Mouse (Mus musculus): Measurements from ENCODE around the gene Gm20767. TPM values are rescaled to one million over a fixed set of nuclear protein-coding genes. Genes with fewer than 3 reads are reported as not detected.
A peak's percentile ranks its signal among the peaks of the same experiment; 100 is the strongest.
"Not testable (repeated sequence)": the region's sequence is repeated elsewhere in the genome, so short reads cannot be mapped to it uniquely, and the experiment has no call there.

Gene Gm20767
- not detected for total RNA-seq (2021)
- long read RNA-seq, experiment 1 = 0 reads
- long read RNA-seq, experiment 2 = 0 reads

- intact Hi-C loops (cut with DNase I) = not testable (repeated sequence)
Observed at GRCm38 (mm10) chr13:120139946-120140345, at the start of gene Gm20767. Gene Gm20767 (plus strand): TSS chr13:120140246.

GRCm38 (mm10) chr13:120092950-120093349 is 47.1 kb upstream of the Gm20767 start:
- intact Hi-C loops (cut with DNase I); DNase-seq; H3K27ac ChIP-seq; H3K4me3 ChIP-seq: not testable (repeated sequence)

More at GRCm38 (mm10) chr13:120139946-120140345, at the start of gene Gm20767:
- not testable (repeated sequence) for H3K27ac ChIP-seq, DNase-seq, H3K4me3 ChIP-seq

GRCm38 (mm10) chr13:120096241-120096937 is 43.7 kb upstream of the Gm20767 start:
- intact Hi-C loops (cut with DNase I); H3K27ac ChIP-seq; DNase-seq: not testable (repeated sequence)
- peak overlapping the region; percentile 63 for H3K4me3 ChIP-seq

GRCm38 (mm10) chr13:120096938-120097256 is 43.1 kb upstream of the Gm20767 start:
- DNase-seq; H3K27ac ChIP-seq; intact Hi-C loops (cut with DNase I); H3K4me3 ChIP-seq: not testable (repeated sequence)

- H3K4me3 ChIP-seq; H3K27ac ChIP-seq; DNase-seq; intact Hi-C loops (cut with DNase I): not testable (repeated sequence)
Observed at GRCm38 (mm10) chr13:120099327-120099726, 40.7 kb upstream of the Gm20767 start.

GRCm38 (mm10) chr13:120106504-120106903 is 33.5 kb upstream of the Gm20767 start:
- H3K27ac ChIP-seq; H3K4me3 ChIP-seq; DNase-seq; intact Hi-C loops (cut with DNase I): not testable (repeated sequence)

- intact Hi-C loops (cut with DNase I); H3K27ac ChIP-seq; DNase-seq; H3K4me3 ChIP-seq: not testable (repeated sequence)
Observed at GRCm38 (mm10) chr13:120107000-120107399, 33.0 kb upstream of the Gm20767 start.

GRCm38 (mm10) chr13:120142348-120142747 is 2.3 kb downstream of the Gm20767 start:
- H3K4me3 ChIP-seq; DNase-seq; intact Hi-C loops (cut with DNase I); H3K27ac ChIP-seq: not testable (repeated sequence)

- intact Hi-C loops (cut with DNase I); H3K27ac ChIP-seq; DNase-seq; H3K4me3 ChIP-seq: not testable (repeated sequence)
Observed at GRCm38 (mm10) chr13:120149660-120150407, 9.8 kb downstream of the Gm20767 start.

- DNase-seq; intact Hi-C loops (cut with DNase I); H3K4me3 ChIP-seq; H3K27ac ChIP-seq: not testable (repeated sequence)
Observed at GRCm38 (mm10) chr13:120150589-120150988, 10.5 kb downstream of the Gm20767 start.

GRCm38 (mm10) chr13:120168301-120168700 is 28.3 kb downstream of the Gm20767 start:
- H3K4me3 ChIP-seq; H3K27ac ChIP-seq; intact Hi-C loops (cut with DNase I); DNase-seq: not testable (repeated sequence)

GRCm38 (mm10) chr13:120172133-120172532 is 32.1 kb downstream of the Gm20767 start, which contains the start of gene Gm21818:
Gene Gm21818 (plus strand): TSS chr13:120172433.
- intact Hi-C loops (cut with DNase I) = not testable (repeated sequence)

GRCm38 (mm10) chr13:120196189-120196821 is 56.3 kb downstream of the Gm20767 start:
- H3K4me3 ChIP-seq; H3K27ac ChIP-seq; intact Hi-C loops (cut with DNase I): not testable (repeated sequence)

More at GRCm38 (mm10) chr13:120172133-120172532, 32.1 kb downstream of the Gm20767 start, which contains the start of gene Gm21818:
- not testable (repeated sequence) for H3K4me3 ChIP-seq, H3K27ac ChIP-seq, DNase-seq

More at GRCm38 (mm10) chr13:120196189-120196821, 56.3 kb downstream of the Gm20767 start:
- not testable (repeated sequence) for DNase-seq

Other genes starting within 250 kb of the Gm20767 start
- gene Tcstv1, start 245.5 kb upstream of the Gm20767 start, total RNA-seq (2021) = not detected
- gene Gm21761, start 211.0 kb upstream of the Gm20767 start, total RNA-seq (2021) = not detected
- gene B020031M17Rik, start 189.4 kb upstream of the Gm20767 start, total RNA-seq (2021) = not detected
- gene Gm36079, start 113.2 kb upstream of the Gm20767 start, total RNA-seq (2021) = not detected
- gene Gm21188, start 88.1 kb upstream of the Gm20767 start, total RNA-seq (2021) = under 1 TPM; 0.13 to 0.22 TPM
- not detected for gene Gm21818, start 32.2 kb downstream of the Gm20767 start, total RNA-seq (2021)
- gene Gm21762, start 75.7 kb downstream of the Gm20767 start, total RNA-seq (2021) = not detected
- gene Gm21731, start 98.9 kb downstream of the Gm20767 start, total RNA-seq (2021) = not detected
- not detected for gene AF067061, start 122.9 kb downstream of the Gm20767 start, total RNA-seq (2021)
- gene BC147527, start 160.1 kb downstream of the Gm20767 start, total RNA-seq (2021) = not detected
- not detected for gene Tcstv3, start 176.6 kb downstream of the Gm20767 start, total RNA-seq (2021)

Data from gastrocnemius, adult 2 months (tissue).